Mouse (Mus musculus) naive thymus-derived CD4-positive, alpha-beta T cell, adult 2 months (primary cell): ENCODE results near the gene Dnttip1.

ENCODE experiments used
- DNase-seq: peaks from one replicate; pipeline ENCODE4 v3.0.0-alpha.2; 2011; ENCODE audit warnings: low read depth

Gene Dnttip1

DNA sequence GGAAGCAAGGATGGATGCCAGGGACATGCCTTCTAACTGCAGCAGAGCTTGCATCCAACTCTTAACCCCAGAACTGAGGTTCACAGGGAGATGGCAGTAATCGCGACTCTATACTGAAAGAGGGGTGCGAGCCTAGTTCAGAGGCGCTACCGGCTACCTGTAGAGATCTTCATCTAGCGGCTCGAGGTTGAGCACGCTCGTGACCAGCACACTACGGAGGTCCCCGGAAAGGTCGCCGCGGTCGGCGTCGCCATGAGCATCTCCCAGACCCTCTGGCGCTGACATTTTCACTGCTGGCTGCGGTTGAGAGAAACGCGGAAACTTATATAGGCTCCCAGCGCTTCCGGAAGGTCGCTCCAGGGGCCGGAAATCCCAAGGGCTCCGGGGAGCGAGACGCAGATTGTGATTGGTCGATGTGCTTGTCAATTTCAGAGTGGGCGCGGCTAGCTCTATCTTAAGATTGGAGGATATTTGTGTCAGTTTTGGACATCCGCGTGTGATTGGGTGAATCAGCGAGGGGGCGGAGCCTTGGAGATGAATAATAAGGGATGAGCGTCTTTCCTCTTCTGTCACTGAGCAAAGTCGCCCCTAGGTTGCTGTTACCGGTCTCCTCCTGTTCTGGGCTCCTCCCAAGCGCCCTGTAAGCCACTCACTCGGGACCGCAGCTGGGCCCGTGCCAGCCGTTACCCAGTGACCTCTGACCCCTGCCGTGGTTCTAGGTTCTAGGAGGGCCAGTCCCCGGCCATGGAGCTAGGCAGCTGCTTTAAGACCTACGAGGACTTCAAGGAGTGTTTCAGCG is 58.9 kb downstream of the Dnttip1 start, which contains the start of the genes Acot8 and Zswim3:
Gene Acot8 (minus strand): TSS at position 350 of the 799 bp plus-strand sequence.
Gene Zswim3 (plus strand): TSS at position 566 of the 799 bp plus-strand sequence.
- DNase-seq: peak; percentile 100

DNA sequence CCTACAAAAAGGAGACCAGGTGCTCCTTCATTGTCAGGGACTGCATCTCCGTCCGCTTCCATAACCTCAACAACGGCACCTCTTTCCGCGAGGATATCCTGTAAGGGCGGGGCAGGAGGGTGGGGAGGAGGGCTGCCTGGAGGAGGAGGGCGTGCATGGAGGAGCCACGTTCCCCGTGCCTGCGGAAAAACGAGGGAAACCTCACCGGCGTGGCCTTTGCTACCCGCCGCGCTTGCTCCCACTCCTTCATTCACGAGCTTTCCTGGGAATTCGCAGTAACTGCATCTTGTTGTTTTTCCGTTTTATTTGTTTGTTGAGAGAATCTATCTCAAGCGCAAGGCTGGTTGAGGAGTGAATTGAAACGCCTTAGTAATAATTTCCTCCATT is 59.5 kb downstream of the Dnttip1 start:
- no peak for DNase-seq

DNA sequence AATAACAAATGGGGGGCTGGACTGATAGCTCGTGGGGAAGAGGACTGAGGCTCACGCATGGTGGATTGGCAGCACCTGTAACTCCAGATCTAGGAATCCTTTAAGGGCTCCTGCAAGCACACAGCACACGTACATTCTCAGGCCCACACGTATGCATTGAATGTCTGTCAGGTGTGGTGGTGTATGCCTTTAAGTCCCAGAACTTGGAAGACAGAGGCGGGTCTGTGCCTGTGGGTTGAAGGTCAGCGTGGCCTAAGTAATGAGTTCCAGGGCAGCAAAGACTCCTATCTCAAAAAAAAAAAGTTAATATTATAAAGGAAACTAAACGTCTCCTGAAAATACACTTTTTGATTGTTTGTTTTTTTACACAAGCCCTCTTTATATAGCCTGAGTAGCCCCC is 60.8 kb downstream of the Dnttip1 start:
- no peak for DNase-seq

DNA sequence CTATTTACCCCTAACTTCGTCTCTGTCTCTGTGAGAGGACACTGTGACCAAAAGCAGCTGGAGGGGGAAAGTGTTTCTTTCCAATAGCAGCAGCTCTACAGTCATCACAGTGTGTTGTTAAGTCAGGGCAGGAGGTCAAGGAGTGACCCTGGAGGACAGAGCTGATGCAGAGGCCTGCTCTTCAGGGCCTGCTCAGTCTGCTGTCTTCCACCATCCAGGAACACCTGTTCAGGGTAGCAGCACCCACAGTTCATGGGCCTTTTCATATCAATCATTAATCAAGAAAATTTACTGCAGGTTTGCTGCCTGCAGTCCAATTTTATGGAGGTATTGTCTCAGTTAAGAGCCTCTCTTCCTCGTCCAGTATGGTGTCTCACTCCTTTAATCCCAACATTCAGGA is 67.8 kb downstream of the Dnttip1 start:
- no peak for DNase-seq

DNA sequence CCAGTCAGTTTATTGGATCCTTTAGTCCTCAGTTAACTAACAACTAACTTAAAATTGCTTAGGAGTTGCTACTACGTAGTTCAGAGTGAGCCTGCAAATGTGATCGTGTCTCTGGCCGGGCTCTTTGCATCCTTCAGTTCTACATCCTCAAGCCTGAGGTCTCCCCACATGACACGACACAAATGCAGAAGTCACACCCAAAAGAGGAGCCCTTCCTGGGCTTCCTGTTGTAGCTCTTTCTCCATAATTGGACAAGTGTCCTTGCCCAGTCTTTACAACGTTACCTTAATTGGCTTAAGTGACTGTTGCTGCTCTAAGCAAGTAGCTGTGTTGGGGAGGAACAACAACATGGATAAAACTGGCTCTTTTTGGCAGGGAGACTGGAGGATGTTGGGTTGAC is 69.6 kb downstream of the Dnttip1 start:
- DNase-seq: no peak

DNA sequence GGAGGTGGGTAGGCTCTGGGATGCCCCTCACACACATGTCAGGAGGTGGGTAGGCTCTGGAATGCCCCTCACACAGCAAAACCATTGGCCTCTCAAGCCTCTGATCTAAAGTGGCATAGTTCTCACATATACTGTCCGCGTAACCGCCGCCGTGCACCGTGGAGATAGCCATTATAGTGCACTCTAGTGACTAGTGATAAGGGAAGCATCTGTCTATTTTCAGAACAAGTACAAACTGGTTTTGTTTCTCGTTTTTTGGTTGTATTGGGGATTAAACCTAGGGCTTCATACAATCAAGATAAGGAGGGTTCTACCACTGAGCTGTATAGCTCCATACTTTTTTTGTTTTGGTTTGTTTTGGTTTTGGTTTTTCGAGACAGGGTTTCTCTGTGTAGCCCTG is 70.0 kb downstream of the Dnttip1 start:
- DNase-seq: no peak

DNA sequence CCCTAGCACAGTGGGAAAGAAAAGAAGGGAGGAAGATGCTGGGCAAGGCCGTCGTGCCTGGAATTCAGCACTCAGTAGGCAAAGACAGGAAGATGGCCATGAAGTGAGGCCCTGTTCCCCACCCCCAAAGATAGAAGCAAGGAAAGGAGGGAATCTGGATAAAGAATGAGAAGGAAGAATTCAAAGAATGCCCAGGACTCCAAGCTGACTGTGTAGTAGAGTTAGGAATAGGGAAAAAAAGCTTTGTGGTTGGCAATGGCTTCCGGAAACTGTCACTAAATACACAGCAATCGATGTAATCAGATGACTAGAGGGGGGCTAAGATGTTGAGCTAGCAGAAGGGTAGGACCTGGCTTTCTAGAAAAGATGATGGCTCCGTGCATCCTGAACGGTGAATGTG is 71.4 kb downstream of the Dnttip1 start:
- no peak for DNase-seq

DNA sequence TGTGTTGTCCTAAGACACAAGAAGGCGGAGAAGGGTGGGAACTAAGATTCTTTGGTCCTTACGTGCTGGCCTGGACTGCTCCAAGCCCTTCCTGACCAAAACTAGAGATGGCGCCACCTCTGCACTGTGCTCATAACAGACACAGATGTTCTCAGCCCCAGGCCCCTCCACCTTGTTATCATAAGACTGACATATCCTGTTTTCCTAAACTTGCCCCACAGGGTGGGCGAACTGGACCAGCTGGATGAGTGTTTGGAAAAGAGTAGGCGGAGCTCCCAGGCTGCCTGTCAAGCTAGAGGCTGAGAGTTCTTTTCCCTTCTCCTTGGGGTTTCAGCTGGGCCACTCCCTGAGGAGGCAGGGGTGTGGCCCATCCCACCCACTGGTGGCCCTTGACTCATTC is 71.9 kb downstream of the Dnttip1 start:
- DNase-seq: no peak
